Comparison of ENCODE assay signal across 8 mouse cellular contexts in the genomic region with DNA sequence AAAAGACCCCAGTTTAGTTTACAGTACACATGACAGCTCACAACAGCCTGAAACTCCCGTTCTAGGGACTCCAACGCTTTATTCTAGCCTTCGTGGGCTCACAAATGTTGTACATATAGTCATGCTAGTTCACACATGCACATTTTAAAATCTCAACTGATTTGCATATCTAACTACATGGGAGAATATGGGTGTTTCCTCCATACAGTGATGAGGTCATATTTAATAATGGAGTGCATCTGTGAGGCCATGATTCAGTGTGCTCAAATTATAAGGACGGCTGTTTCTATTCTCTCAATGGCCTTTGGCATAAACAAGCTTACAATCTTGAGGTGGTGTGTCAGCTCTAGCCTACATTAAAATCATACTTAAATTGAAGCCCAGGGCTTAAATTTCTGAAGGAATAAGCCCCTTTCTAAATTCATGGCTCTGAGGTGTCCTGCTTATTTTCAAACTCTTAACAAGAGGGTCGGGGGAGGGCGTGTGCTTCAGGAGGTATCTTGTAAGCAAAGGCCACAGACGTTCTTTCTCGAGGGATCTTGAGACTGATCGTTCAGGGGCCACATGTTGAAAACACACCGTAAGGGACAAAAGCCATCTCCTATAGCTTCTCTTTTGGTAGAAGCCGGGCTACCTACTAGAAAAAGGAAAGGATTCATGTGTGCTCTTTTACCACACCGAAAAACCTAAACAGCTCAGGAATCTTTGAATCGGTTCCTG. TPM values are rescaled to one million over a fixed set of nuclear protein-coding genes. Genes with fewer than 3 reads are reported as not detected.
DNase-seq lines count a peak whose midpoint lies in the region; ATAC-seq and TF ChIP-seq lines count a peak whose summit lies in the region.

No protein-coding gene starts in this region.

- peak overlapping the region; percentile 60 for H3K27ac ChIP-seq in heart, adult 2 months
- H3K27ac ChIP-seq in forebrain, embryonic 11.5 days (ENCODE audit: low read depth, low read length), result no peak overlapping the region; the same call in 1 of the 2 replicates
- H3K27ac ChIP-seq in liver, embryonic 14.5 days, result peak overlapping the region; percentile 80

- ATAC-seq in CD4-positive, CD25-positive, alpha-beta regulatory T cell, adult 4 months, result peak; percentile 5
- no peak for ATAC-seq in forebrain, embryonic 11.5 days (replicated peaks; ENCODE audit: low FRiP score)
- ATAC-seq in liver, embryonic 14.5 days (ENCODE audit: insufficient read depth), result no peak

- intact Hi-C loops in heart, adult 2 months (cut with DNase I), result loop anchor here (5.0 kb wide), 2 partner anchors 453 to 513 kb away; no protein-coding TSS in a partner anchor
- intact Hi-C loops in heart, postnatal 14 days (cut with DNase I), result loop anchor here (5.0 kb wide), 2 partner anchors 318 to 513 kb away; no protein-coding TSS in a partner anchor

- H3K9ac ChIP-seq in heart, adult 2 months (ENCODE audit: low read depth, low read length), result peak overlapping the region; percentile 81
- peak overlapping the region; percentile 52 for H3K9ac ChIP-seq in forebrain, embryonic 11.5 days (ENCODE audit: low read length)
- H3K9ac ChIP-seq in liver, embryonic 14.5 days (replicated peaks), result peak overlapping the region; percentile 81

- no peak for DNase-seq in heart, adult 2 months
- no peak for DNase-seq in heart, postnatal 14 days
- no peak for DNase-seq in forebrain, embryonic 11.5 days (ENCODE audit: low spot score)
- no peak for DNase-seq in liver, embryonic 14.5 days (ENCODE audit: low read depth in 3 of 3, low spot score in 3 of 3)
- DNase-seq in left cerebral cortex, adult 9 months (ENCODE audit: low spot score in 2 of 2), result no peak
- DNase-seq in urinary bladder, postnatal 14 days (ENCODE audit: low spot score), result no peak
- no peak for DNase-seq in layer of hippocampus, adult 18-20 months (ENCODE audit: low spot score in 2 of 2)

- no peak for TF ChIP-seq EP300 in heart, adult 2 months (IDR thresholded peaks at IDR 0.05; ENCODE audit: insufficient read depth, low read depth, low read length)
- TF ChIP-seq EP300 in liver, embryonic 14.5 days (IDR thresholded peaks at IDR 0.05; ENCODE audit: low read depth), result no peak

- no peaks in the 10 kb centered on the region for H3K36me3 ChIP-seq in heart, adult 2 months (ENCODE audit: control insufficient read depth, insufficient read depth, low read length)
- no peaks in the 10 kb centered on the region for H3K36me3 ChIP-seq in forebrain, embryonic 11.5 days (ENCODE audit: control insufficient read depth, insufficient read depth, low read length)
- H3K36me3 ChIP-seq in liver, embryonic 14.5 days (replicated peaks; ENCODE audit: control insufficient read depth, insufficient read depth, low read depth), result no peaks in the 10 kb centered on the region; the same call in 1 of the 2 replicates

- H3K79me2 ChIP-seq in heart, adult 2 months (replicated peaks; ENCODE audit: control insufficient read depth, insufficient read depth, low read length), result no peaks in the 10 kb centered on the region

- 17% methylated on average over 13 of the region's 13 CpGs for WGBS in heart, adult 2 months
- 20% methylated on average over 13 of the region's 13 CpGs for WGBS in forebrain, embryonic 11.5 days
- 11% methylated on average over 13 of the region's 13 CpGs for whole genome bisulfite sequencing in liver, embryonic 14.5 days (ENCODE audit: insufficient replicate concordance)

- peak overlapping the region; percentile 84 for H3K4me3 ChIP-seq in heart, adult 2 months
- H3K4me3 ChIP-seq in forebrain, embryonic 11.5 days (ENCODE audit: low read depth, low read length), result peak overlapping the region; percentile 44
- H3K4me3 ChIP-seq in liver, embryonic 14.5 days (ENCODE audit: insufficient read depth in 1 of 2, low read depth in 2 of 2, low read length in 2 of 2), result peak overlapping the region; percentile 73 to 89

- H3K9me3 ChIP-seq in forebrain, embryonic 11.5 days (ENCODE audit: control insufficient read depth, low read length), result no peaks in the 10 kb centered on the region
- no peaks in the 10 kb centered on the region for H3K9me3 ChIP-seq in liver, embryonic 14.5 days (ENCODE audit: control insufficient read depth, low read length)

- H3K27me3 ChIP-seq in heart, adult 2 months (ENCODE audit: control insufficient read depth, insufficient read depth, low read length), result no peaks in the 10 kb centered on the region
- no peaks in the 10 kb centered on the region for H3K27me3 ChIP-seq in forebrain, embryonic 11.5 days (ENCODE audit: control insufficient read depth, insufficient read depth, low read length)
- H3K27me3 ChIP-seq in liver, embryonic 14.5 days (ENCODE audit: control insufficient read depth, insufficient read depth, low read length), result no peaks in the 10 kb centered on the region

- no peak for TF ChIP-seq POLR2A in heart, adult 2 months (IDR thresholded peaks at IDR 0.05; ENCODE audit: insufficient read depth, low read depth, low read length)

- H3K4me2 ChIP-seq in forebrain, embryonic 11.5 days (ENCODE audit: low read depth, low read length, severe bottlenecking), result peak overlapping the region; percentile 64
- H3K4me2 ChIP-seq in liver, embryonic 14.5 days (ENCODE audit: low read depth), result peak overlapping the region; percentile 82

- peaks cover 4% of the 10 kb centered on the region for H3K4me1 ChIP-seq in heart, adult 2 months (ENCODE audit: control insufficient read depth, insufficient read depth, low read length)
- H3K4me1 ChIP-seq in forebrain, embryonic 11.5 days (replicated peaks; ENCODE audit: control insufficient read depth, insufficient read depth, low read length), result no peaks in the 10 kb centered on the region; the same call in 1 of the 2 replicates
- H3K4me1 ChIP-seq in liver, embryonic 14.5 days (replicated peaks; ENCODE audit: control insufficient read depth in 2 of 2, insufficient read depth in 2 of 2, low read length in 1 of 2), result peaks cover 38 to 41% of the 10 kb centered on the region in 2 experiments

- TF ChIP-seq CTCF in heart, adult 2 months (IDR thresholded peaks at IDR 0.05), result no peak
- no peak for TF ChIP-seq CTCF in liver, embryonic 14.5 days (IDR thresholded peaks at IDR 0.05; ENCODE audit: low read depth)

RNA-seq across cellular contexts. Expression of a gene that starts 0.5 kb away (rescaled TPM):
- total RNA-seq in heart, adult 2 months (2021), result 10 to 100 TPM; 14.2 to 14.3 TPM
- 8.7 and 11.1 TPM in 2 replicates for polyA plus RNA-seq in heart, adult 2 months (2012; rRNA removed)
- 10 to 100 TPM; 19.3 to 20.3 TPM for total RNA-seq in heart, postnatal 14 days (2021)
- 1 to 10 TPM; 6.0 to 8.4 TPM for polyA plus RNA-seq in CD4-positive, CD25-positive, alpha-beta regulatory T cell, adult 4 months (2017; shearing (Covaris generic))
- polyA plus RNA-seq in forebrain, embryonic 11.5 days (2014; fragmentation: Nextera tagmentation; extraction: Ambion mirVana), result 66.0 and 67.1 TPM in 2 replicates
- polyA plus RNA-seq in liver, embryonic 14.5 days (2012; rRNA removed), result 35.9 and 36.6 TPM in 2 replicates
- polyA plus RNA-seq in liver, embryonic 14.5 days (2014; fragmentation: Nextera tagmentation; extraction: Ambion mirVana), result 75.4 and 86.0 TPM in 2 replicates
- 10 to 100 TPM; 61.4 to 61.5 TPM for total RNA-seq in layer of hippocampus, adult 18-20 months (2021)

RNA-seq across cellular contexts. Expression of a gene that starts 18.7 kb away (rescaled TPM):
- 10 to 100 TPM; 27.8 to 28.9 TPM for total RNA-seq in heart, adult 2 months (2021)
- polyA plus RNA-seq in heart, adult 2 months (2012; rRNA removed), result 7.4 and 18.5 TPM in 2 replicates
- 10 to 100 TPM; 19.7 to 27.8 TPM for total RNA-seq in heart, postnatal 14 days (2021)
- polyA plus RNA-seq in CD4-positive, CD25-positive, alpha-beta regulatory T cell, adult 4 months (2017; shearing (Covaris generic)), result 100 to 1,000 TPM; 201 to 619 TPM
- polyA plus RNA-seq in forebrain, embryonic 11.5 days (2014; fragmentation: Nextera tagmentation; extraction: Ambion mirVana), result 72.3 and 82.9 TPM in 2 replicates
- polyA plus RNA-seq in liver, embryonic 14.5 days (2012; rRNA removed), result 18.6 and 30.9 TPM in 2 replicates
- polyA plus RNA-seq in liver, embryonic 14.5 days (2014; fragmentation: Nextera tagmentation; extraction: Ambion mirVana), result 89.1 and 90.4 TPM in 2 replicates
- 10 to 100 TPM; 28.1 to 36.9 TPM for total RNA-seq in layer of hippocampus, adult 18-20 months (2021)
